Mouse (Mus musculus): ENCODE results near the gene Supt3. TPM values are rescaled to one million over a fixed set of nuclear protein-coding genes. Genes with fewer than 3 reads are reported as not detected.

Supt3 gene
- total RNA-seq, 1 experiment from 2014 or later: 4.9 TPM

DNA sequence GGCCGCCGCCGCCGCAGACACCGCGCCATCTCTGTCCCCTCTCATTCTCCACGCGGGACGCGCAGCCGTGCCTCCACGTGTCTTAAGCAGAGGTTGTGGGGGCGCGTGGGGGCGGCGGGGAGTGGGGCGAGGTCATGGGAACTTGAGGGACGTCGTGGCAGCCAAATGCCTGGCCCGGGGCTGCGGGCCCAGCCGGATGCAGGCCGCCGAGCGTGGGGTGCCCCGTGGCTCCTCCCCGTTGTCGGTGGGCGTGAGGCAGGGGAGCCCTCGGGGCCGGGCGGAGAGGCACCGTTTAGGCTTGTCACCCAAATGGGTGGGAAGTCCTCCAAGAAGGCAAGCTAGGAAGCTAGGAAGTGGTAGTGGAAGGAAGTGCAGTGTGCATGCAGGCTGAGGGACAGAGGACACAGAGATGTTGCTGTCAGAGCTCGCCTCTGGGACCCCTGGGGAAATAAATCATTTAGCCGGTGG lies 419 bp downstream of the Supt3 start:
- peak; percentile 61 for ATAC-seq (replicated peaks; ENCODE audit: insufficient number of reproducible peaks, low FRiP score, low TSS enrichment, poor library complexity, severe bottlenecking)

DNA sequence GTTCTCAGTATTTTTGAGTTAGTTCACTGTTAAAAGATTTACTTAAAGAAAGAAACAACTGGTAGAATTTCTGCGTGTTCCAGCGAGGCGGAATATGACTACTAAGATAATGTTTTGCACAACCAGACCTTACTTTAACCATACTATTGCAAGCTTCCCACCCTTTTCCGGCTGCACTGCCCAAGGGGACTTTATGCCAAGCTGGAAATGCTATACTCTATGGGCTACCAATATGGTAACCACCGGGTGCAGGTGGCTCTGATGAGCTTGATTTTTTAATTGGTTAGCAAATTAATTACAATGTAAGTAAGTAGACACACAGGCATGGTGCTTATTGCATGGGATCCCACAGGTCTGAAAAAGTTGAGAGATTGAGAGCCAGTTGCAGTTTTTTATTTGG lies 1.2 kb downstream of the Supt3 start:
- no peak for ATAC-seq (replicated peaks; ENCODE audit: insufficient number of reproducible peaks, low FRiP score, low TSS enrichment, poor library complexity, severe bottlenecking)

DNA sequence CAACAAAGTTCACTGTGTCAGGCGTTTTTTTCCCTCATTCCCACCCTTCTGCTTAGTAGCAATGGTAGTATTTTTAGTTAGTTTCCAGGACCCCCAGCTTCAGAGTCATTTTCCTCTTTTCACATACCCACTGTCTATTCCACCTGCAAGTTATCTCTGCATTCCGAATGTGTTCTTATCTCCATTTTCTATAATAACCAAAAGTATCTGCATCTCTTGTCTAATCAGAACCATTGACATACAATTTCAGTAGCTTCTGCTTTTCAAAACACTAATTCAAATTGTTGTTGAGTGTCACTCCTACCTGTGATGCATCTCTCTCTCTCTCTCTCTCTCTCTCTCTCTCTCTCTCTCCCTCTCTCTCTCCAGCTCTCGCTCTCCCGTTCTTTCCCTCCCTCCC lies 3.4 kb downstream of the Supt3 start:
- no peak for ATAC-seq (replicated peaks; ENCODE audit: insufficient number of reproducible peaks, low FRiP score, low TSS enrichment, poor library complexity, severe bottlenecking)

DNA sequence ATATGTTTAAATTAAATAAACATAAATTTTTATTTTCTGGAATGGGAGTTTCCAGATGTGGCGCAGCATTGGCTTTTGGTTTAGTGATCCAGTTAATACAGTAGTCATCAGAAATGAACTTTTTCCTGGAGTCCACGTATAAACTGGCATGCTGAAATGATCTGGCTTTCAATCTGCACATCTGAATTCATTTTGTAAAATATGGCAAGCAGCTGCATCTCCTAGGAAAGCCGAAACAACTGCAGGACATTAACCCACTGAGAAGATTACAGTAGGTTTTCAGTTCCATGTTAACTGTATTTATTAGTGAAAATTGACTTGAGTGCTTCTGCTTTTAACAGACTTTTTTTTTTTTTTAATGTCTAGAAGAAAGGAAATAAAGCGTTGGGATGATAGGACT lies 5.4 kb downstream of the Supt3 start:
- no peak for ATAC-seq (replicated peaks; ENCODE audit: insufficient number of reproducible peaks, low FRiP score, low TSS enrichment, poor library complexity, severe bottlenecking)

DNA sequence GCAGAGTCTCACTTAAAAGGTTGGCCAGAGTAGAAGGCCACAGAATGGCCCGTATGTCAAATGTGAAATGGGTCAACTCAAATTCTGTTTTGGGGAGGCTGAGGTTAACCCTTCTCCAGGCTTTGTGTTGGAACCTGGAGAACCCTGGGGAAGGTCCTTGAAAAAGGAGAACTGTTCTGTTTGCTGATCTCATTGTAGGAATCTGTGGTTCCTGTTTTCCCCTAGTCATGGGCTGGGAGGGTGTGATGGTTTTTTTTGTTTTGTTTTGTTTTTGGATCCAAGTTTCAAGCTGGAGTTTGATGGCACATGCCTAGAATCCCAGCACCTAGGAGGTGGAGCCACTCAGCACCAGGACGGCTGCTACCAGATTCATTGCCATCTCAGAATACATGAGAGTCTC lies 6.2 kb downstream of the Supt3 start:
- ATAC-seq (replicated peaks; ENCODE audit: insufficient number of reproducible peaks, low FRiP score, low TSS enrichment, poor library complexity, severe bottlenecking): peak; percentile 70

DNA sequence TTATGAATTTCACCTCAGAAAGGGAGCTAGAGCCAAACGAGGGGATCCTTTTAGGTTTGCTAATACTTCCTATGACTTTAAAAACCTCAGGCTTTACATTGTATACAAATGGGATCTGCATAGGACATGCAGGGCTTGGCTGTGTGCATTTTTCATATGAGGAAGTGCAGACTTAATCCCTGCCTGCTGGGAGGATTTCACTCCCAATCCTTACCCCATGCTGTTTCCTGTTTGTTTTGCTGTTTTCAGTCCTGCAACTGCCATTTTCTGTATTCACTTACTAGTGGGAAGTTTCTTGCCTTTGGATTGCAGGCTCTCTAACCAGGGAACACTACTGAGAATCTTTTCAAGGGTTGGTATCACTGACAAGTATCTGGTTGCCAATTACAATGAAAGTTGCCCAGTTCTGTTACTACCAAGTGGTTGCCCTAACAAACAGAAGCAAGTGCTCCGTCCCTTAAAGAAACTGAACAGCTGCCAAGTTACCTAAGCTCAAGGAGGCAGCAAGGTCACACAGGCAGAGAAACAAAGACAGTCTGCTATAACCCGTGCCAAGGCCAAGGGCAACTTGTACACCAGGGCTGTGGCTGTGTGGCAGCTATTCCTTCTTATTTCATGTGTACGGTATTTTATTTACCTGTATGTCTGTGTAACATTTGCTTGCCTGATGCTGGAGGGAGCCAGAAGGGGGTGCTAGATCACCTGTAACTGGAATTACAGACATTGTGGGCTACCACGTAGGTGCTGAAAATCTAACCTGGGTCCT lies 12.2 kb downstream of the Supt3 start:
- no peak for ATAC-seq (replicated peaks; ENCODE audit: insufficient number of reproducible peaks, low FRiP score, low TSS enrichment, poor library complexity, severe bottlenecking)

DNA sequence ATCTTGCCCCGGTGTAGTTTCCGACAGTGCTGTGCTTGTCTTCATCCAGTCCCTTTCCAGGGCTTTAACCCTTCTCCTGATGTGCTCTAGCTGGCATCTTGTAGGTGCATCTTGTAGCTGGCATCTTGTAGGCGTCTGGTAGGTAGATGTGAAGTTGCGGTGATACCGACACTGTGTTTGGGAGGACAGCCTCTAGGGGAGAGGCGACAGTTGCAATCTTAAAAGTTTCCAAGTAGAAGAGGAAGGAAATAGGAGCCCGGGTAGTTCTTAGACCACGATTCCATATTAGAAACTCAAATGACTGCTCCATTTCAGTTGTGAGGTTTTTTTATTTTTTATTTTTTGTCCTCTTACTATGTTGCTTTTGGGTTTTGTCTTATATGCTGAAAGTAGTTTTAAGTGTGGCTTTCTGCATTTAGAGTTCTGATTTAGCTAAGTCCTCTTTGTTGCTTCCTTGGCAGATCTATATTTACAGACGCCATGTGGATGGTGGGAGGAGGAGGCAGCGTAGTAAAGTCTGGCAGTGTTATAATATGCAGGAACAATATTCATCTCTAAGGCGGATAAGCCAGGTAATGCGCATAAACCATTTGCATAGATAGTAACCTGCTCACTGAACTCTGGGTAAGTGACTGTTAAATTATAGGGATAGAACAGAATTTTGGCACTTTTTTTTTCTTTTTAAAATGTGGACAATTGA lies 15.4 kb downstream of the Supt3 start:
- no peak for ATAC-seq (replicated peaks; ENCODE audit: insufficient number of reproducible peaks, low FRiP score, low TSS enrichment, poor library complexity, severe bottlenecking)

DNA sequence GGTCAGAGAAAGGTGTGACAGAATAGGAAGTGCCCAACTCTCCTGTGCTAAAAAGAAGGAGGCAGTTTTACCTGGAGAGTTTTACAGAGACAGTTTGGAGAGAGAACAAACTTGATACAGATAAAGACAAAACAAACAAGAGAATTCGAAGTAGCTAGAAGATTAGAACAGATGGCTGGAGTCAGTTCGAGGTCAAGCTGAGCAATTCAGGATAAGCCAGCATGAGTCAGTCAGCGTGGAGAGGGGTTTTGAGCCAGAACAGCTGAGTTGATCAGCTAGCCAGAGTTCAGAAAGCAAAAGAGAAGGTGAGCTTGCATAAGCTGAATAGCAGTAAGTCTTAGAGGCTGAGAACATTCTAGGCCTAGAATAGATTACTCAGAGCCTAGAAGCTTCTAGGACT lies 20.4 kb downstream of the Supt3 start:
- no peak for ATAC-seq (replicated peaks; ENCODE audit: insufficient number of reproducible peaks, low FRiP score, low TSS enrichment, poor library complexity, severe bottlenecking)

DNA sequence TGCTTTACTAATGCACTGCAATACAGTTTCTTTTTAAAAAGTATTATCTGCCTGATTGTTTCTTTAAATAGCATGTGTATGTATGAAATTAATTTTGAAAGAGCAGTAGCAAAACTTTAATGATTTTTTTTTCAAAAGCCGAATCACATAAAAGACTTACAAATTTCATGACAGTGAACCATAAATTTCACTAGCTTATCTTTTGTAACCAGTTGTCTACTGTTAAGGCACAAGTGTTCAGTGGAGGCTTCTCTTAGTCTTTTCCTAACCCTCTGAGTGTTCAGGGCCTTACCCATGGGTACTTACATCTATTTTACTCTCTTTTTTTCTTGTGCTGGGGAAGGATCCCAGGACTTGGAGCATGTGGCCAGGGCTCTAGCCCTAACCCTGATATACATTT lies 30.1 kb downstream of the Supt3 start:
- no peak for ATAC-seq (replicated peaks; ENCODE audit: insufficient number of reproducible peaks, low FRiP score, low TSS enrichment, poor library complexity, severe bottlenecking)

DNA sequence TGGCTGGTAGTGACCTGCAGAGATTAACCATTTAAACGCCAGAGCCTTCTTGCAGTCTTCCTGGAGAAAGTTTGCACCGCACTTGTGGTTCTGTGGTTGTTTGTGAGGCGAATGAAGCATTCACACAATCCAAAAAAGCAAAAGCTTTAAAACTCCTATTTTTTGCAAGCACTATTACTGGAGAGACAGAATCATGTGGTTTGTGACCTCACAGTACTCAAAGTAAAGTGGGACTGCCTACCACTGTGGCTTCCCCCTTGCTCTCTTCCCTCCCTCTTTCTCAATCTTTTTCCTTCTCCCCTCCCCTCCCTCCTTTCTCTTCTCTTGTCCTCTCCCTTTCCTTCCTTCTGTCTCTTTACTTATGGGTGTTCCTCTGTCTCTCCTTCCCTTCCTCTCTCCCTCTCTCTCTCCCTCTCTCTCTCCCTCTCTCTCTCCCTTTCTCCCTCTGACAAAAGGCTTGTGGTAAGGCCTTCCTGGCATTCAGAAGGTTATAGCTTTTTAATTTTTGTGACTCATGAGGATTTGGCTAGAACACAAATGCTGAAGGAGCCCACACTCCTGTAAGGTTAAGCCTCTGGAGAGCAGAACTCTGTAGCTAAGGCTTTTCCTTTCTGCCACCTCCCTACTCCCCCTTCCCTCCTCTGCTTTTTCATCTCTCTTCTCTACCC lies 37.7 kb downstream of the Supt3 start, which contains the start of gene Runx2:
Gene Runx2, minus strand, starts transcription at position 290 of the 668 bp plus-strand sequence.
- ATAC-seq (replicated peaks; ENCODE audit: insufficient number of reproducible peaks, low FRiP score, low TSS enrichment, poor library complexity, severe bottlenecking): no peak

DNA sequence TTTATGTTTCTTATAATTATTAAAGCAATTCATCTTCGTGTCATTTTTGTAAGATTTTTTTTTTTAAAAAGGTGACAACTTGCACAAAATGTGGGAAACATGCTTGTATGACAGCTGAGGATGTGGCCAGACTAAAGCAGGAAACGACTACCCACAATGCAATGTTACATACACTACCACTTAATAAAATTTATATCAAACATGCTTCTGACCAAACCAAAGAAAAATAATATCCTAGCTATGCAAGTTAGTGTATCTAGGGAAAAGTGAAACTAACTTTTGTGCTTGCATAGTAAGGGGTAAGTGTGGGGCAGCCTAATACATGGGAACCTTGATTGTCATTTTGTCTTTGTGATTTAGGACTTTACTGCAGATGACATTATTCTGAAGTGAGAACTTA lies 41.9 kb downstream of the Supt3 start:
- no peak for ATAC-seq (replicated peaks; ENCODE audit: insufficient number of reproducible peaks, low FRiP score, low TSS enrichment, poor library complexity, severe bottlenecking)

DNA sequence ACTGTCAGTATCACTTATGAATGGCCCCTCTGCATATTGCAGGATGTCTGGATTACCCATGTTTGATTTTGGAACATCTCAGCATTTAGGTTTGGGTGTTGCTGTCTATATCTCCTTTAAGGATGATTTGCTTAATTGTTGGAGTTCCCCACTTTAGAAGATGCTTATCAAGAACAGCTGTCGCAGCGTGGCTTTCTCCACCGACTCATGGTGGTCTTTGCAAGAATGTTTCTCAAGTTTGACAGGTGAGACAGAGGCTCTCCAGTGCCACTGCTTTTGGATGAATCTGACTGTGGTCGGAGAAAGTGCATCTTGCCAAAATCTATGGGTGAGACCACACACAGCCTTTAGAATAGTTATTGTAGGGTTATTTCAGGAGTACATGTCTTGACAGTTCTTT lies 42.9 kb downstream of the Supt3 start:
- no peak for ATAC-seq (replicated peaks; ENCODE audit: insufficient number of reproducible peaks, low FRiP score, low TSS enrichment, poor library complexity, severe bottlenecking)

DNA sequence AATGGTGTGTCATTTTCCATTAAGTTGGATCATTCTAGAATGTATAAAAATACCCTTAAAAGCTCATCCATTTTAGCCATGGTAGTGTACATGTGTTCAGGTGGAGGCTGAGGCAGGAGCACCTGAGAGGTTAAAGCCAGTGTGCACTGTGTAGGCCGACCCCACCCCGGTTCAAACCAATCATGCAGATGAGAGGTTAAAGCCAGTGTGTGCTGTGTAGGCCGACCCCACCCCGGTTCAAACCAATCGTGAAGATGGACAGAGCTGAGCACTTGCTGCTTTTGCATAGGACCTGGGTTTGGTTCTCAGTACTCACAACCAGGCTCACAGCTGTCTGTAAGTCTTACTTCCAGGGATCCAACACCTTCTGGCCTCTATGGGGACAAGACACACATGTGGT lies 45.0 kb downstream of the Supt3 start:
- ATAC-seq (replicated peaks; ENCODE audit: insufficient number of reproducible peaks, low FRiP score, low TSS enrichment, poor library complexity, severe bottlenecking): no peak

DNA sequence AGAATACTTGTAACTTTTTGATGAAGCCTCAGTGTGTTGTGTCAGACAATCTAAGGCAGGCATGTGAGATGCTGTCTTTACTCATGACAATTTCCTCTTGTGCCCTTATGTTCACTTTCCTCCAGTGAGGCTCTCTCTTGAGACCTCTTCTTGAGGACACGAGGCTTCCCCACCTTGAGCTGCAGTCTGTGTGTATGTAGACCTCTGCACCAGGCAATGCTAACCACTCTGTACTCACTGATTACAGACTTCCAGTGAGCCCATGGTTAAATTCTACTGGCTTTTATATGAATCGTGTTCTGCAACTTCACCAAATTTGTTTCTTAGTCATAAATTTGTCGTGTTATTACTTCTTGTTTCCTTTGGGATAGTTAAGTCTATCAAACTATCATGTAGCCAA lies 50.2 kb downstream of the Supt3 start:
- ATAC-seq (replicated peaks; ENCODE audit: insufficient number of reproducible peaks, low FRiP score, low TSS enrichment, poor library complexity, severe bottlenecking): no peak

DNA sequence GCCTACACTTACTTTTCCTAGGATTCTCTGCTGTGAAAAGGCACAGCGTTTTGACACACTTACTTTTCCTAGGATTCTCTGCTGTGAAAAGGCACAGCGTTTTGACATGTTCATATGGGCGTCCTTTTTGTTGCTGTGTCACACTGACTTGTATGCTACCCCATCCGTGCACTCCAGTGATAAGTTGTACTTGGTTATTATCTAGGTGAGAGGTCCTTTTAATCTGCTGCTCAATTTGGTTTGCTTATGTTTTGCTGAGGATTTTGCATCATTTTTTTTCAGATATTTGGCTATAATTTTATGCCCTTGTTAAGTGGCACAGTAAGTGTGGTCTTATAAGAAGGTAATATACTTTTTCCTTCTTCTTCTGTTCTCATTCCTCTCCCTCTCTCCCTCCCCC lies 51.0 kb downstream of the Supt3 start:
- ATAC-seq (replicated peaks; ENCODE audit: insufficient number of reproducible peaks, low FRiP score, low TSS enrichment, poor library complexity, severe bottlenecking): no peak

DNA sequence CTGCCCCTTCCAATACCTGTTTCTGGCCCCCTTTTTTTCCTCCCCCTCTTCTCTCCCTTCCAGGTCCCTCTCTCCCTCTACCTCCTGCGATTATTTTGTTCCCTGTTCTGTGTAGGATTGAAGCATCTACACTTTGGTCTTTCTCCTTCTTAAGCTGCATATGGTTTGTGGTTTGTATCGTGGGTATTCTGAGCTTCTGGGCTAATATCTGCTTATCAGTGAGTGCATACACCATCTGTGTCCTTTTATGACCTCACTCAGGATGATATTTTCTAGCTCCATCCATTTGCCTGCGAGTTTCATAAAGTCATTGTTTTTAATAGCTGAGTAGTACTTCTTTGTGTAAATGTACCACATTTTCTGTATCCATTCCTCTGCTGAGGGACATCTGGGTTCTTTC lies 52.6 kb downstream of the Supt3 start:
- ATAC-seq (replicated peaks; ENCODE audit: insufficient number of reproducible peaks, low FRiP score, low TSS enrichment, poor library complexity, severe bottlenecking): no peak

DNA sequence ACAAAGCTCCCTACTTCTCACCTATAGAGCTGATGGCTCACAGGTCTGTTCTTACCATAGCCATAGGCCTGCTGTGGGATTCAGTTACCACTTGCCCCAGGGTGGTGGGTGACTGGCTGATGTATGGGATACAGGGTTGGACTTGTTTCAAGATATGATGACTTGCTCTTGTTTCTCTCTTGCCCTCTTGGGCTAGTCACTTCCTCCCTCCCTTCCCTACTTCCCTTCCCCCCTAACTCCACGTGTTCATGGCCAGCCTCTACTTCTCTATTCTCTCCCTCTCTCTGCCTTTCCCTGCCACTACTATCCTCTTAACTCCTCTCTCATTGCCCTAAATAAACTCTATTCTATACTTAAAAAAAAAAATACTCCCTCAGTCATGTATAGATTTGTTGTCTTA lies 54.2 kb downstream of the Supt3 start:
- ATAC-seq (replicated peaks; ENCODE audit: insufficient number of reproducible peaks, low FRiP score, low TSS enrichment, poor library complexity, severe bottlenecking): no peak

DNA sequence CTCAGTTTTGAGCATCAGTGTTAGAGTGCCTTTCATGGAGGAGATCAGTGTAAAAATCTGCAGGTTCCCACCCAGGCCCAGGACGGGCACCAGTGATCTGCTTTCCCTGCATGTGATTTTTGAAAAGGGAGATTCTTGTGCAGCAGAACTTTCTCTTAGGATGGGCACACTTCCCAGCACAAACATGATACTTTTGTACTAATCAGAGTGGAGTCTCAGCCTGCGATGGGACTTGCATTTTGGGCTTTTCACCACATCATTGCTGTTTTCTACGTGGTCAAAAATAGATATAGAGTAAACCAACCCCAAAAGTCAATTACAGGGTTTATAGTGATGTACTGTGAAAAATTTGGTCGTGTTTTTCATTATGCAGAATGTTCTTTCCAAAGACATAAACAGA lies 65.2 kb downstream of the Supt3 start:
- no peak for ATAC-seq (replicated peaks; ENCODE audit: insufficient number of reproducible peaks, low FRiP score, low TSS enrichment, poor library complexity, severe bottlenecking)

DNA sequence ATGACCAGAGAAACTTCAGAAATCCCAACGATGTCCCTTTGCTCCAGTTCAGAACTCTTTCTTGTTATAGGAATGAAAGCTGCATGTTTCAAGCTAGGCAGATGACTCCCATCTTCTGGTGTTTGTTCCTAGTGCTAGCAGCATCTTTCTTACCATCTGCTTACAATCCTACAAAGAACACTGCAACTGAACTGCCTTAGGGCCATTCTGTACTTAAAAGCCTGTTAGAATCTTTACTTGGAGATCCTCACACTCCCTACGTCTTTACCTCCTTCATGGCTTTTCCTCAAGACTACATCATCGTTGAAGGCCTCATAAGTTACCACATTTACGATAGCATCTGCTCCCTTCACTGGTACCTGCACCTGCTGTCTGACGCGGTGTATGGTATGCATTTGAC lies 86.2 kb downstream of the Supt3 start:
- ATAC-seq (replicated peaks; ENCODE audit: insufficient number of reproducible peaks, low FRiP score, low TSS enrichment, poor library complexity, severe bottlenecking): no peak

DNA sequence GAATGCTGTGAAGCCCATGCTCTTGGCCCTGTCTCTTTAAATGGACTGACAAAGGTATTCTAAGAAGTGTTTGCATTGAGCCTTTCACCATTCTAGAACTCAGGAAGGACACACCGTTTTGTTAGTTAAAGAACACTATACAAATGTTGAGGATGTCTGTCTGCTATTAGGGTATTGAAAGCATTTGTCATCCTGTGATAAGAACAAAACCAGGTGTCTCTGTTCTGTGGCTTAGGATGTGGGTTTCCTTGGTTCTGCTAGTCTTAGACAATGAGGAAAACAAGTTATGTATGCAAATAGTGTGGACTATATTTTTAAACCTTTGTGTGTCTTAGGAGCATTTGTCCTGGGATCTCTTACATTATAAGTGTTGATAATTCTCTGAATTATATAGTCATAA lies 116.6 kb downstream of the Supt3 start:
- ATAC-seq (replicated peaks; ENCODE audit: insufficient number of reproducible peaks, low FRiP score, low TSS enrichment, poor library complexity, severe bottlenecking): no peak

All from monocyte, adult 5-6 weeks (primary cell).